Mouse (Mus musculus) MN1 (cell line): ENCODE measurements around the gene Htr2b.
A peak's percentile ranks its signal among the peaks of the same experiment; 100 is the strongest.

Source experiments
- DNase-seq: peaks from one replicate; pipeline ENCODE4 v3.0.0-alpha.2; 2016; ENCODE audit warnings: low spot score

Htr2b gene

GRCm38 (mm10) chr1:86111779-86112178 lies at the start of gene Htr2b:
Gene Htr2b, minus strand, starts transcription at chr1:86111970.
- DNase-seq, result no peak

GRCm38 (mm10) chr1:86161061-86161460 lies 49.3 kb upstream of the Htr2b start:
- no peak for DNase-seq

DNA sequence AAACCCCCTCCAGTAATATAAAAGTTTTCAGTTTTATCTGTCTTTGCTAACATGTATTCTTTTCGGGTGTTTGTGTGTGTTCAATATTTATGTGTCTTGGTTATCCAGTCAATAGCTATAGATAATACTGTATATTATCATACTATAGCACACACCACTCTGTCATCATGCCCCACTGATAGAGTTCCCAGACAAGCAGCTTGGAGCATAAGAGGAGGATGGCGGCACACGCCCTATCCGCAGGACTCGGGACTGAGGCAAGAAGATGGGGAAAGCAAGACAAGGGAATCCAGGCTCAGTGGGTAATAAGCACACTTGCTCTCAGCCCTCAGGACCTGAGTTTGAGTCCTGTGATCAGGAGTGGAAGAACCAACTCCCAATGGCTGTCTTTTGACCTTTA lies 48.7 kb upstream of the Htr2b start:
- no peak for DNase-seq

DNA sequence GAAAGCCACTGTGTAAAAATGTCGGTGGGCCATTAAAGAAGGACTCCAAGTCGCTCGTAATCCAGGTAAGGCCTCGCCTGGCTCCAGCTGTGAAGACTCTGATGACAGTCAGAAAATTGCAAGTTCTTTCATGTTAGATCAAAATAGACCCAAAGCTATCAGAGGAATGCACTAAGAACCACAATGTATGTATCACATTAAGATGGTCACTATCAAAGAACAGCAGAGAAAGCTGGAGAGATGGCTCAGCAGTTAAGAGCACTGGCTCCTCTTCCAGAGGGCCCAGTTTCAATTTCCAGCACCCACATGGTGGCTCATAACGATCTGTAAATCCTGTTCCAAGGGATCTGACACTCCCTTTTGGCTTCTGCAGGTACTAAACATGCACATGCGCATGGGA lies 48.3 kb upstream of the Htr2b start:
- no peak for DNase-seq

- no peak for DNase-seq
Measured at GRCm38 (mm10) chr1:86156595-86156994, 44.8 kb upstream of the Htr2b start.

- no peak for DNase-seq
Measured at GRCm38 (mm10) chr1:86156075-86156474, 44.3 kb upstream of the Htr2b start.

GRCm38 (mm10) chr1:86154824-86155164 lies 43.0 kb upstream of the Htr2b start:
- DNase-seq, result no peak

GRCm38 (mm10) chr1:86154133-86154823 lies 42.5 kb upstream of the Htr2b start, which contains the start of gene Armc9:
Gene Armc9, plus strand, starts transcription at chr1:86154780.
- DNase-seq, result peak; percentile 96

GRCm38 (mm10) chr1:86152618-86153017 lies 40.8 kb upstream of the Htr2b start:
- DNase-seq, result no peak

DNA sequence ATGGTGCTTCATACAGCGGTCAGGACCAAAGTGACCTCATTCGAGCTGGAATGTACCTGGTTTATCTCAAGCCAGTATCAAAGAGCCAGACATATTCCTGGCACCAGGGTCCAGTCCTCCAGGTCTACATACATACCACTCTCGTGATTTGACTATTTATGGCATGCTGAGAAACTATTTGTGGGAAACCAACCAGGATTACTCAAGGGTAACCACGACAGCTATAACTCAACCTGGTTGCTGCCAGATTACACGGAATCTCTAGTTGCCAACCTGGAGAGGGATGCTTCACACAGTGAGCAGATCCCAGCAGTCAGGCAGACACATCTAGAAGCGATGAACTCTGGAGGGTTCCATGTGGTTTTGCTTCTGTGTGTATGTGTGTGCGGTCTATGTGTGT lies 39.6 kb upstream of the Htr2b start:
- DNase-seq, result no peak

- DNase-seq, result no peak
Measured at GRCm38 (mm10) chr1:86150929-86151328, 39.2 kb upstream of the Htr2b start.

DNA sequence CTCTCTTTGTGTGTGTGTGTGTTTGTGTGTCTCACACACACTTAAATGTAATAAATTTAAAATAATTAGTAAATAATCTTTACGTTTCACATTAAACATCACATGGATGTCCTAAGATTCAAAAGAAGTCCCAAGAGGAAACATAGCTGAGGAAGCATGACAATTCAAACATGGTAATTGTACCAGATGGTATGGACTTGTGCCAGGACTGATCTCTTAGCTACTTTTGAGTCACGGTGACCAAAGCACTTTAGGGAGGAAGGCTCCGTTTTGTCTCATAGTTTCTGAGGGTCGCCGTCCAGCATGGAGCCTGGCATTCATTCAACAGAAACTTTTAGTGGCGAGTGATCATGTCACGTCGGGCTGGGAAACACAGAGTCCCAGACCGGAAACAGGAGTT lies 36.4 kb upstream of the Htr2b start:
- peak; percentile 74 for DNase-seq

DNA sequence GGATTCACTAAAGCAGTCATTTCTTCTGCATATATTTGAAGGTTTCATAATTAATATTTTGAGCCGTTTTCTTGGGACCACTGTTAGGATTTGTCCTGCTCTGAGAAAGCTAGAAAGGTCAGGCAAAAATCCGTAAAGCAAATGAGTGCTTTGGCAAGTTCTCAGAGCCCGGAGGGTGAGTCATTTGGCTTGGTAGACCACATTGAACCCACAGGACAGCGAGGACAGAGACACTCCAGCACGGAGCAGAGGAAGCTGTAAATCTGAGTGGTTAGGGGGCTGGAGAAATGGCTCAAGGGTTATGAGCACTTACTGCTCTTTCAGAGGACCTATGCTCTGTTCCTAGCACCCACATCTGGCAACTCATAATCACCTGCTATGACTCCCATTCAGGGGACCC lies 35.8 kb upstream of the Htr2b start:
- DNase-seq, result peak; percentile 46

- peak; percentile 66 for DNase-seq
Measured at GRCm38 (mm10) chr1:86146293-86146692, 34.5 kb upstream of the Htr2b start.

GRCm38 (mm10) chr1:86144001-86144944 lies 32.5 kb upstream of the Htr2b start:
- no peak for DNase-seq

GRCm38 (mm10) chr1:86143165-86143564 lies 31.4 kb upstream of the Htr2b start:
- DNase-seq, result no peak

- DNase-seq, result no peak
Measured at GRCm38 (mm10) chr1:86141081-86141480, 29.3 kb upstream of the Htr2b start.

DNA sequence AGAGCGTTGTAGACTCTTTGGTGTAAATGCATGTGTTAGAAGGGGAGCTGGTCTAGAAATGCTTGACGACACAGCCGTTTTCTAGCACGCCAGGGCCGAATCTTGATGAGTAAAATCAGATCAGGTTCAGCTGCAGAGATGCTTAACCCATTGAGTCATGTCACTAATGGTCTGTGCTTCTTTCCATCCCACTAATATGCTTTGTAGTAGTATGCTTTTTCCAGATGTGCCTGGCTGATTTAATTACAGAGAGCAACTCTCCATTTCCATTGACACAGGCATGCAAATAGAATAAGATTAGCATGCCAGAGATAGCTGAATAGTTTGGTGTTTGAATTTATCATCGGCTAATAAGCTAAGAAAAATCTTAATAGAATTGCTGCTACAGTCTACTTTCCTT lies 23.5 kb upstream of the Htr2b start:
- peak; percentile 76 for DNase-seq

- DNase-seq, result no peak
Measured at GRCm38 (mm10) chr1:86133337-86133736, 21.6 kb upstream of the Htr2b start, which contains the start of gene Gm21972. Gene Gm21972, plus strand, starts transcription at chr1:86133637.

GRCm38 (mm10) chr1:86126036-86126435 lies 14.3 kb upstream of the Htr2b start:
- DNase-seq, result peak; percentile 30

DNA sequence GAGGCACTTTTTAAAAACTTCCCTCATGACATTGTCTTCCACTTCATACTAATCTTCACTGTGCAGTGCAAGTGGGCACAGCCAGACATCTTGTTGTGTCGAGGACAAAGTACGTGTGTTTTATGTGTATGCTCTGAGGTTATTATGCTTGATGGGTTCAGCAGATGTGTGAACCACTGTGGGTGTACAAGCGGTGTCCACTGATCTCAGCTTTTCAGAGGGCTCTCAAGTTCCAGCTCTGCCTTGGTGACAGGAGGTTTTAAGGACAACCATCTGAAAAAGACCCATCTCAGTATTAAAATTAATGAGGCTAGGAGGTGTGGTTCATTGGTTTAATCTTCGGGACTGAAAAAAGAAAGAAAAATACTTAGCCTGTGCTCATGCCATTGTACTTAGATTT lies 7.8 kb upstream of the Htr2b start:
- no peak for DNase-seq

DNA sequence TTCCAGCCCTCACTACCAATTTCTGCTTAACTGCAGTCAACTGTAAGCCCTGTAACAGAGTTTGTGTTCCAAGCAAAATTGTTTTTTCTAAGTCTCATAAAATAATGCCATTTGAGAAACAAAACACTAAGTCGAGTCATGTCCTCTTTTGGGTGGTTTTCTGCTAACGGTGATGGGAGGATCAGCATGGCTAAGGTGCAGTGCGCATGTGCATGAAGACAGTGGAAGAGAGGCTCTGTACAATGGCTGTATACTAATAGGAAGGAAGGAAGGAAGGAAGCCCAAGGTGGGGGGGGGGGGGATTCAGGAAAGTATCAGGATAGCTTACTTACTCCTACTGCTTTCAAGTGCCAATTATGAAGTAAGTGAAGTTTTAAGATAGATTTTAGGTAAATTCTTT lies 2.4 kb upstream of the Htr2b start:
- no peak for DNase-seq

DNA sequence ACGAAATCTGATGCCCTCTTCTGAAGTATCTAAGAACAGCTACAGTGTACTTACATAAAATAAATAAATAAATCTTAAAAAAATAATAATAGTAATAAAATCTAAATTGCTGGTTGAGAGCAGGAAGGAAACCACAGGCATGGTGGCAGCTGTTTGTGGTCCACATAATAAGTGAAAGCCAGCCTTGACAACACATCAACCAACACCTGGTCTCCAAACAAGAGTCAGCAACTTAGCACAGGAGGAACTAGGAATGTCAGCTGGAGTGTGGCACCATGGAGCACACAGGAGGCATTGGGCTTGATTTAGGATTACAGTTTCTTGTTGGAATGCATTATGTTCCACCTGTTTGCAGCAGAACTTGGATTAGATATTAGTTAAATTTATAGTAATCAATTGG lies 6.7 kb downstream of the Htr2b start:
- DNase-seq, result no peak
